Mouse (Mus musculus): ENCODE data around the gene Colec11.

DNA sequence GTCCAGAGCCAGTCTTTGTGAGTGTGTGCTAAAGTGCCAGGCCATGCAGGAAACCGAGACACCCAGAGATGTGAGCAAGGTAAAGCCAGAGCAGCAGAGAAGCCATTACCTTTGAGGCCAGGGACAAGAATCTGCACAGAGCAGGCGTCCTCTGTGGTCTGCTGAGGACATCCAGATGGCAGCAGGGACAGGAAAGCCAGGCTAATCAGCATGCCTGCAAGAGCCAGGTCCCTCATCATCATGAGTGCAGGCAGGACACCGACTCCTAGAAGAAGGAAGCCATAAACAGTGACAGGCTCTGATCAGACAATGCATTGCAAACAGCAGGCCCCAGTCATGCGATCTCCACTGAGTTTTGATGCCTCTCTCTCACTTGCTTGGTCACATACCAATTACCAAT, 5.9 kb downstream of the Colec11 start:
- TF ChIP-seq CTCF (IDR thresholded peaks at IDR 0.05; ENCODE audit: low read depth, low read length): no peak
- TF ChIP-seq POLR2A (IDR thresholded peaks at IDR 0.05; ENCODE audit: borderline replicate concordance, low read depth, low read length): no peak

All from bone marrow macrophage, adult 2 months (primary cell).